Mouse (Mus musculus): ENCODE results near the gene Add2. TPM values are rescaled to one million over a fixed set of nuclear protein-coding genes. Genes with fewer than 3 reads are reported as not detected.
"Not testable (repeated sequence)": the region's sequence is repeated elsewhere in the genome, so short reads cannot be mapped to it uniquely, and the experiment has no call there.

The Add2 gene
- 6.7 and 7.6 TPM in 2 replicates for polyA plus RNA-seq (2014; fragmentation: Nextera tagmentation; extraction: Ambion mirVana)

- ATAC-seq (ENCODE audit: low read depth) = peak; percentile 90
- H3K9me3 ChIP-seq (ENCODE audit: control insufficient read depth, low read length) = no peaks in the 10 kb centered on the region
- WGBS = under 1% methylated on average over 45 of the region's 56 CpGs
- H3K4me2 ChIP-seq (ENCODE audit: low read depth, low read length) = peak within 1 kb of the TSS; percentile 98
- peak; percentile 65 for DNase-seq (ENCODE audit: low spot score)
- H3K27ac ChIP-seq (replicated peaks; ENCODE audit: low read depth, low read length) = no peak within 1 kb of the TSS; the same call in 1 of the 2 replicates
- peaks cover 15% of the 10 kb centered on the region for H3K27me3 ChIP-seq (replicated peaks; ENCODE audit: control insufficient read depth, insufficient read depth, low read length)
- peak within 1 kb of the TSS; percentile 53 for H3K4me3 ChIP-seq (ENCODE audit: low read depth, low read length)
- no peaks in the 10 kb centered on the region for H3K36me3 ChIP-seq (ENCODE audit: control insufficient read depth, insufficient read depth, low read length)
- H3K4me1 ChIP-seq (ENCODE audit: control insufficient read depth, insufficient read depth, low read length) = 0 out of 2 replicates have a peak, but pooled peaks cover 4% of the 10 kb centered on the region
- peak within 1 kb of the TSS; percentile 73 for H3K9ac ChIP-seq (ENCODE audit: low read depth, low read length)
Measured at GRCm38 (mm10) chr6:86028601-86029322, at the start of gene Add2. Add2 (plus strand) TSS chr6:86028681.

- not testable (repeated sequence) for H3K9ac ChIP-seq (ENCODE audit: low read depth, low read length); DNase-seq (ENCODE audit: low spot score); H3K9me3 ChIP-seq (ENCODE audit: control insufficient read depth, low read length); ATAC-seq (ENCODE audit: low read depth); H3K4me3 ChIP-seq (ENCODE audit: low read depth, low read length); H3K27ac ChIP-seq (replicated peaks; ENCODE audit: low read depth, low read length); H3K27me3 ChIP-seq (replicated peaks; ENCODE audit: control insufficient read depth, insufficient read depth, low read length); H3K36me3 ChIP-seq (ENCODE audit: control insufficient read depth, insufficient read depth, low read length); H3K4me1 ChIP-seq (ENCODE audit: control insufficient read depth, insufficient read depth, low read length); H3K4me2 ChIP-seq (ENCODE audit: low read depth, low read length)
- 70% methylated on average over 4 of the region's 4 CpGs for WGBS
Measured at GRCm38 (mm10) chr6:85978736-85979135, 49.7 kb upstream of the Add2 start.

GRCm38 (mm10) chr6:85984351-85984750 is 44.1 kb upstream of the Add2 start:
- no peak overlapping the region for H3K4me3 ChIP-seq (ENCODE audit: low read depth, low read length)
- H3K27ac ChIP-seq (replicated peaks; ENCODE audit: low read depth, low read length) = no peak overlapping the region
- H3K27me3 ChIP-seq (replicated peaks; ENCODE audit: control insufficient read depth, insufficient read depth, low read length) = no peaks in the 10 kb centered on the region
- no peak for DNase-seq (ENCODE audit: low spot score)
- H3K4me1 ChIP-seq (ENCODE audit: control insufficient read depth, insufficient read depth, low read length) = no peaks in the 10 kb centered on the region
- WGBS = 70% methylated on average over 8 of the region's 8 CpGs
- no peak for ATAC-seq (ENCODE audit: low read depth)
- no peaks in the 10 kb centered on the region for H3K9me3 ChIP-seq (ENCODE audit: control insufficient read depth, low read length)
- H3K4me2 ChIP-seq (ENCODE audit: low read depth, low read length) = no peak overlapping the region
- no peak overlapping the region for H3K9ac ChIP-seq (ENCODE audit: low read depth, low read length)
- no peaks in the 10 kb centered on the region for H3K36me3 ChIP-seq (ENCODE audit: control insufficient read depth, insufficient read depth, low read length)

GRCm38 (mm10) chr6:85989570-85989969 is 38.9 kb upstream of the Add2 start:
- not testable (repeated sequence) for ATAC-seq (ENCODE audit: low read depth); DNase-seq (ENCODE audit: low spot score); H3K27me3 ChIP-seq (replicated peaks; ENCODE audit: control insufficient read depth, insufficient read depth, low read length); H3K4me2 ChIP-seq (ENCODE audit: low read depth, low read length); H3K4me3 ChIP-seq (ENCODE audit: low read depth, low read length); H3K9ac ChIP-seq (ENCODE audit: low read depth, low read length); H3K4me1 ChIP-seq (ENCODE audit: control insufficient read depth, insufficient read depth, low read length); H3K27ac ChIP-seq (replicated peaks; ENCODE audit: low read depth, low read length); H3K36me3 ChIP-seq (ENCODE audit: control insufficient read depth, insufficient read depth, low read length); H3K9me3 ChIP-seq (ENCODE audit: control insufficient read depth, low read length)
- 89% methylated on average over 5 of the region's 5 CpGs for WGBS

GRCm38 (mm10) chr6:85990774-85991173 is 37.7 kb upstream of the Add2 start:
- not testable (repeated sequence) for ATAC-seq (ENCODE audit: low read depth)

GRCm38 (mm10) chr6:86003405-86003925 is 25.0 kb upstream of the Add2 start:
- H3K4me3 ChIP-seq (ENCODE audit: low read depth, low read length) = no peak overlapping the region
- no peaks in the 10 kb centered on the region for H3K36me3 ChIP-seq (ENCODE audit: control insufficient read depth, insufficient read depth, low read length)
- H3K4me2 ChIP-seq (ENCODE audit: low read depth, low read length) = no peak overlapping the region
- H3K9me3 ChIP-seq (ENCODE audit: control insufficient read depth, low read length) = no peaks in the 10 kb centered on the region
- WGBS = 76% methylated on average over 18 of the region's 18 CpGs
- H3K4me1 ChIP-seq (ENCODE audit: control insufficient read depth, insufficient read depth, low read length) = no peaks in the 10 kb centered on the region
- no peak overlapping the region for H3K9ac ChIP-seq (ENCODE audit: low read depth, low read length)
- no peak overlapping the region for H3K27ac ChIP-seq (replicated peaks; ENCODE audit: low read depth, low read length)
- H3K27me3 ChIP-seq (replicated peaks; ENCODE audit: control insufficient read depth, insufficient read depth, low read length) = no peaks in the 10 kb centered on the region
- no peak for DNase-seq (ENCODE audit: low spot score)
- no peak for ATAC-seq (ENCODE audit: low read depth)

More at GRCm38 (mm10) chr6:85990774-85991173, 37.7 kb upstream of the Add2 start:
- WGBS = 91% methylated on average over 5 of the region's 5 CpGs
- H3K4me2 ChIP-seq (ENCODE audit: low read depth, low read length); H3K27ac ChIP-seq (replicated peaks; ENCODE audit: low read depth, low read length); H3K9me3 ChIP-seq (ENCODE audit: control insufficient read depth, low read length); H3K36me3 ChIP-seq (ENCODE audit: control insufficient read depth, insufficient read depth, low read length); H3K27me3 ChIP-seq (replicated peaks; ENCODE audit: control insufficient read depth, insufficient read depth, low read length); DNase-seq (ENCODE audit: low spot score); H3K9ac ChIP-seq (ENCODE audit: low read depth, low read length); H3K4me1 ChIP-seq (ENCODE audit: control insufficient read depth, insufficient read depth, low read length); H3K4me3 ChIP-seq (ENCODE audit: low read depth, low read length): not testable (repeated sequence)

GRCm38 (mm10) chr6:86004271-86005148 is 24.0 kb upstream of the Add2 start:
- ATAC-seq (ENCODE audit: low read depth) (peak; percentile 93), DNase-seq (ENCODE audit: low spot score) (peak; percentile 91)
- no peaks in the 10 kb centered on the region for H3K9me3 ChIP-seq (ENCODE audit: control insufficient read depth, low read length)
- H3K27ac ChIP-seq (replicated peaks; ENCODE audit: low read depth, low read length) = no peak overlapping the region
- H3K27me3 ChIP-seq (replicated peaks; ENCODE audit: control insufficient read depth, insufficient read depth, low read length) = no peaks in the 10 kb centered on the region
- H3K4me1 ChIP-seq (ENCODE audit: control insufficient read depth, insufficient read depth, low read length) = no peaks in the 10 kb centered on the region
- no peak overlapping the region for H3K9ac ChIP-seq (ENCODE audit: low read depth, low read length)
- 13% methylated on average over 18 of the region's 18 CpGs for WGBS
- no peaks in the 10 kb centered on the region for H3K36me3 ChIP-seq (ENCODE audit: control insufficient read depth, insufficient read depth, low read length)
- H3K4me2 ChIP-seq (ENCODE audit: low read depth, low read length) = peak overlapping the region; percentile 50
- peak overlapping the region; percentile 23 for H3K4me3 ChIP-seq (ENCODE audit: low read depth, low read length)

- no peaks in the 10 kb centered on the region for H3K27me3 ChIP-seq (replicated peaks; ENCODE audit: control insufficient read depth, insufficient read depth, low read length)
- H3K27ac ChIP-seq (replicated peaks; ENCODE audit: low read depth, low read length) = no peak overlapping the region
- H3K9ac ChIP-seq (ENCODE audit: low read depth, low read length) = no peak overlapping the region
- H3K4me3 ChIP-seq (ENCODE audit: low read depth, low read length) = no peak overlapping the region
- ATAC-seq (ENCODE audit: low read depth) (peak; percentile 41; the same call in 1 of the 2 replicates), DNase-seq (ENCODE audit: low spot score) (peak; percentile 45)
- no peaks in the 10 kb centered on the region for H3K4me1 ChIP-seq (ENCODE audit: control insufficient read depth, insufficient read depth, low read length)
- H3K4me2 ChIP-seq (ENCODE audit: low read depth, low read length) = no peak overlapping the region
- 28% methylated on average over 4 of the region's 4 CpGs for WGBS
- H3K9me3 ChIP-seq (ENCODE audit: control insufficient read depth, low read length) = no peaks in the 10 kb centered on the region
- no peaks in the 10 kb centered on the region for H3K36me3 ChIP-seq (ENCODE audit: control insufficient read depth, insufficient read depth, low read length)
Measured at GRCm38 (mm10) chr6:86009980-86010379, 18.5 kb upstream of the Add2 start.

Data from embryonic facial prominence, embryonic 14.5 days (tissue).